Mouse (Mus musculus) right cerebral cortex, postnatal 36 days (tissue): ENCODE measurements around the gene Txndc9.
"Not testable (repeated sequence)": the region's sequence is repeated elsewhere in the genome, so short reads cannot be mapped to it uniquely, and the experiment has no call there.

Source experiments
- DNase-seq, 2 experiments: peaks; one replicate each; pipeline ENCODE4 v3.0.0; 2022; ENCODE audit warnings: low spot score in 2 of 2, mixed read lengths in 1 of 2

Gene Txndc9

GRCm38 (mm10) chr1:37976666-37977065 is 21.0 kb downstream of the Txndc9 start:
- not testable (repeated sequence) for DNase-seq

- no peak for DNase-seq
Observed at GRCm38 (mm10) chr1:37971520-37971919, 26.2 kb downstream of the Txndc9 start.

- DNase-seq = no peak
Observed at GRCm38 (mm10) chr1:37968746-37969145, 28.9 kb downstream of the Txndc9 start.

GRCm38 (mm10) chr1:37965571-37965970 is 32.1 kb downstream of the Txndc9 start:
- DNase-seq = no peak

- peak; percentile 5 to 14 for DNase-seq
Observed at GRCm38 (mm10) chr1:37959486-37959885, 38.2 kb downstream of the Txndc9 start.

- no peak for DNase-seq
Observed at GRCm38 (mm10) chr1:37958516-37958915, 39.2 kb downstream of the Txndc9 start.

GRCm38 (mm10) chr1:37957659-37958058 is 40.0 kb downstream of the Txndc9 start, which contains the start of gene Lyg1:
Gene Lyg1 (minus strand): TSS chr1:37957759.
- DNase-seq = no peak

GRCm38 (mm10) chr1:37956690-37957431 is 40.8 kb downstream of the Txndc9 start:
- no peak for DNase-seq

- DNase-seq = no peak
Observed at GRCm38 (mm10) chr1:37955251-37955650, 42.4 kb downstream of the Txndc9 start.

GRCm38 (mm10) chr1:37954786-37955185 is 42.9 kb downstream of the Txndc9 start:
- no peak for DNase-seq

- no peak for DNase-seq
Observed at GRCm38 (mm10) chr1:37948906-37949305, 48.8 kb downstream of the Txndc9 start.
